Mouse (Mus musculus) forebrain, embryonic 16.5 days (tissue): ENCODE results near the gene Mzf1. TPM values are rescaled to one million over a fixed set of nuclear protein-coding genes. Genes with fewer than 3 reads are reported as not detected.
"Not testable (repeated sequence)": the region's sequence is repeated elsewhere in the genome, so short reads cannot be mapped to it uniquely, and the experiment has no call there.

Experiments used
- ATAC-seq: fragments of 200-750 bp; cut with Nextera tagmentation; 2 replicates; pipeline ENCODE4 v1.8.0; 2017; ENCODE audit warnings: mild to moderate bottlenecking, moderate library complexity
- H3K27ac ChIP-seq: fragments of 300-500 bp; sonication (generic); 2 replicates; pipeline ENCODE4 v1.5.1; 2014; ENCODE audit warnings: low read length, control low read depth
- H3K27me3 ChIP-seq: fragments of 300-500 bp; sonication (generic); replicated peaks from 2 replicates; pipeline ENCODE4 v1.6.1; 2014; ENCODE audit warnings: low read length; ENCODE audit not compliant: control insufficient read depth, insufficient read depth
- H3K36me3 ChIP-seq: fragments of 300-500 bp; sonication (generic); 2 replicates; pipeline ENCODE4 v1.6.1; 2014; ENCODE audit not compliant: control insufficient read depth, insufficient read depth
- H3K4me1 ChIP-seq: fragments of 300-500 bp; sonication (generic); replicated peaks from 2 replicates; pipeline ENCODE4 v1.6.1; 2014; ENCODE audit warnings: low read length; ENCODE audit not compliant: control insufficient read depth, insufficient read depth
- H3K4me2 ChIP-seq: fragments of 300-500 bp; sonication (generic); 2 replicates; pipeline ENCODE4 v1.6.1; 2014; ENCODE audit warnings: mild to moderate bottlenecking, low read length, control low read depth
- H3K4me3 ChIP-seq: fragments of 300-500 bp; sonication (generic); replicated peaks from 2 replicates; pipeline ENCODE4 v1.5.1; 2014; ENCODE audit warnings: mild to moderate bottlenecking, low read length, control low read depth
- H3K9ac ChIP-seq: fragments of 300-500 bp; sonication (generic); replicated peaks from 2 replicates; pipeline ENCODE4 v1.6.1; 2014; ENCODE audit warnings: low read depth, low read length, control low read depth
- H3K9me3 ChIP-seq: fragments of 300-500 bp; sonication (generic); 2 replicates; pipeline ENCODE4 v1.6.1; 2016; ENCODE audit warnings: low read length; ENCODE audit not compliant: control insufficient read depth
- WGBS: fragments of 180-500 bp; shearing (Covaris S2); extraction: QIAGEN DNeasy Blood & Tissue Kit; methylation state at CpG from one replicate; pipeline ENCODE4 v1.1.7; 2014; 5-methylcytosine and 5-hydroxymethylcytosine counted together
- polyA plus RNA-seq: library from polyadenylated mRNA; unstranded; fragments of >200 nt; fragmentation: Nextera tagmentation; extraction: Ambion mirVana; gene quantifications from 2 replicates; pipeline ENCODE4 v1.2.1, GENCODE M21; 2015

Mzf1 gene
- polyA plus RNA-seq: 6.7 and 10.6 TPM in 2 replicates

GRCm38 (mm10) chr7:13054287-13055010, at the start of gene Mzf1:
TSS of gene Mzf1 (minus strand) at chr7:13054764.
- H3K9ac ChIP-seq: peak within 1 kb of the TSS; percentile 68
- peaks cover 5% of the 10 kb centered on the region; the same call in 1 of the 2 replicates for H3K4me1 ChIP-seq
- no peaks in the 10 kb centered on the region for H3K9me3 ChIP-seq
- H3K4me2 ChIP-seq: peak within 1 kb of the TSS; percentile 62
- H3K27me3 ChIP-seq: no peaks in the 10 kb centered on the region
- H3K36me3 ChIP-seq: no peaks in the 10 kb centered on the region
- peak within 1 kb of the TSS; percentile 96 for H3K27ac ChIP-seq
- under 1% methylated on average over 41 of the region's 41 CpGs for WGBS
- peak; percentile 96 for ATAC-seq
- H3K4me3 ChIP-seq: peak within 1 kb of the TSS; percentile 49

DNA sequence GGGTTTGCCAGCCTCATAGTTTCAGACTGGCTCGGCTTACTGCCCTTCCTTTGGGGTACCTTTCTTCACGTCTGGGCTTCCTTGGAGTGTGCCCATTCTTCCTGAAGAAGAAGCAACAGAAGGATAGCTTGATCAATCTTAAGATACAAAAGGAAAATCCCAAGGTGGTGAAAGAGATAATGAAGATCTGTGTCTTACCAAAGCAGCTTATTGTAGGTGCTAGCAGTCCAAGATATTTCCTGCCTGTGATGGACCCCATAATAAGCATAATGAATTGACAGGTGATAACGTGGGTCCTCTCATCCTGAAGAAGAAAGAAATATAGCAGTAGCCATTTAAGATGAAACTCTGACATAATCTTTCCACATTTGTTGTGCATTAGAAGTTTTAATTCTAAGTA, 40.5 kb upstream of the Mzf1 start, which contains the start of gene Vmn1r85:
Gene Vmn1r85, minus strand, starts transcription at position 101 of the 400 bp plus-strand sequence.
- Histone ChIP-seq H3K27me3 (no peaks in the 10 kb centered on the region), H3K36me3 (no peaks in the 10 kb centered on the region), H3K4me3 (no peak within 1 kb of the TSS), H3K9me3 (no peaks in the 10 kb centered on the region), H3K27ac (no peak within 1 kb of the TSS), H3K4me2 (no peak within 1 kb of the TSS), H3K4me1 (no peaks in the 10 kb centered on the region), H3K9ac (no peak within 1 kb of the TSS)
- WGBS: 60% methylated on average over 3 of the region's 3 CpGs
- ATAC-seq: no peak

- Histone ChIP-seq H3K9me3 (no peaks in the 10 kb centered on the region), H3K9ac (no peak overlapping the region), H3K36me3 (no peaks in the 10 kb centered on the region), H3K27me3 (no peaks in the 10 kb centered on the region), H3K4me3 (no peak overlapping the region), H3K4me1 (no peaks in the 10 kb centered on the region), H3K27ac (no peak overlapping the region), H3K4me2 (no peak overlapping the region)
- no peak for ATAC-seq
- 61% methylated on average over 5 of the region's 5 CpGs for WGBS
Observed at GRCm38 (mm10) chr7:13072293-13072692, 17.7 kb upstream of the Mzf1 start.

DNA sequence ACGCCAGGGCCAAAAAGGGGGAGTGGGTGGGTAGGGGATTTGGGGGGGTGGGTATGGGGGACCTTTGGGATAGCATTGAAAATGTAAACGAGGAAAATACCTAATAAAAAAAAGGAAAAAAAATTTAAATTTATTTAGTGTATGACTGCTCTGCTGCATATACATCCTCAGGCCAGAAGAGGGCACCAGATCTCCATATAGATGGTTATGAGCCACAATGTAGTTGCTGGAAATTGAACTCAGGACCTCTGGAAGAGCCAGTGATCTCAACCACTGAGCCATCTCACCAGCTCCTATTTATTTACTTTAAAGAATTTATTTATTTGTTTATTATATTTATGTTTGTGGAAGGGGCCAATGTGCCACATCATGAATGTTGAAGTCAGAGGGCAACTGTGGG, 8.8 kb upstream of the Mzf1 start:
- not testable (repeated sequence) for H3K9ac ChIP-seq, H3K4me1 ChIP-seq, H3K4me2 ChIP-seq, H3K9me3 ChIP-seq, H3K27ac ChIP-seq, H3K4me3 ChIP-seq, H3K36me3 ChIP-seq, ATAC-seq, H3K27me3 ChIP-seq
- WGBS: 49% methylated on average over 2 of the region's 2 CpGs

DNA sequence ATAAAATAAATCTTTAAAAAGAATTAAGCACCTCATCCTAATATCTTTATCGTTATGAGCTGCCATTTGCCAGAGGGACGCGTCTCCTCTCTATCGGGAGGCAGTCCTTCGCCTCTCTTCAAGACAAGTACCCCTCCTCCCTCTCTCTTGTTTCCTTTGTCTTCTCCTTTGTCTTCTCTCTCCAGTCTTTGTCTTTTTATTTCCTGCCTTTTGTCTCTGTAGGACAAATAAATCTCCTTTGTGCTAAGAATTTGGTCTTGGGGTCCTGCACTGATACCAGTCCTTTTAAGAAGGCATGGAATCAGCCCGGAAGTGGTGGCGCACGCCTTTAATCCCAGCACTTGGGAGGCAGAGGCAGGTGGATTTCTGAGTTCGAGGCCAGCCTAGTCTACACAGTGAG, 5.0 kb upstream of the Mzf1 start:
- H3K9me3 ChIP-seq: no peaks in the 10 kb centered on the region
- H3K36me3 ChIP-seq: no peaks in the 10 kb centered on the region
- ATAC-seq: no peak
- H3K4me2 ChIP-seq: no peak overlapping the region
- H3K27ac ChIP-seq: no peak overlapping the region
- no peak overlapping the region for H3K4me3 ChIP-seq
- H3K4me1 ChIP-seq: no peaks in the 10 kb centered on the region
- H3K27me3 ChIP-seq: no peaks in the 10 kb centered on the region
- no peak overlapping the region for H3K9ac ChIP-seq
- 82% methylated on average over 9 of the region's 9 CpGs for WGBS

DNA sequence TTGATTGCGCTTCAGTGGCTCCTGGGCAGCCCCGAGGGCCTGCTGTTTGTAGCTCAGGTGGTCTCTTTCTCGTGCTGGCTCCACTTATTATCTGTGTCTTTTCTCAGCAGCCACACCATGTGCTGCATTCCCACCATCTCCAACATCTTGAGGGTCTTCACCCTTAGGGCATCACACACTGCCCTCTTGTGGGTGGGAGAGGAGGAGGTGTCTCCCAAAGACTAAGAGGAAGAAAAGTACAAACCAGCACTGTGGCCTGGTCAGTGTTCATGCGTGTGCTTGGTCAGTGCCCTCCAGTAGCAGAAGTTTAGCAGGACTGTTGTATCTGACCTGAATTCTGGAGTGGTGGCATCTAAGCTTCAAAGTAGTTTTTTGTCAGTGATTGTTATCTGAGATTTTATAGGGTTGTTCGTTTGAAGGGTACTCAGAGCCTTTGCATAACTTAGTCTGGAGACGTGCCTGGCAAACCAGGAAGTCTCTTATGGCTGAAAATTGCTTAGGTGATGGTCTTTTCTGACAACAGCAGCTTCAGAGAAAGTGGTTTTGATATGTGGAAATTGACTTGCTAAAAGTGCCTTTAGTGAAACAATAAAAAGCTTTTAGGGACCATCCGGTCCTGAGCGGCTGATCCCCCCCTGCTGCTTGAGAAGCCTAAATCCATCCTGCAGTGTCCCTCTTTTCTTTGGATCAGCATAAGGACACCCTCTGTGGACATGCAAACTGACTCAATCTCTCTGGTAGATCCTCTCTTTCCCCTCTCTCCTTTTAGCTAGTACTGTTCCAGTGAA, 2.5 kb upstream of the Mzf1 start:
- Histone ChIP-seq H3K9me3 (no peaks in the 10 kb centered on the region), H3K27me3 (no peaks in the 10 kb centered on the region), H3K36me3 (no peaks in the 10 kb centered on the region), H3K4me2 (no peak overlapping the region), H3K4me1 (peaks cover 5% of the 10 kb centered on the region; the same call in 1 of the 2 replicates), H3K27ac (no peak overlapping the region), H3K4me3 (no peak overlapping the region), H3K9ac (no peak overlapping the region)
- ATAC-seq: no peak
- 53% methylated on average over 8 of the region's 8 CpGs for WGBS

DNA sequence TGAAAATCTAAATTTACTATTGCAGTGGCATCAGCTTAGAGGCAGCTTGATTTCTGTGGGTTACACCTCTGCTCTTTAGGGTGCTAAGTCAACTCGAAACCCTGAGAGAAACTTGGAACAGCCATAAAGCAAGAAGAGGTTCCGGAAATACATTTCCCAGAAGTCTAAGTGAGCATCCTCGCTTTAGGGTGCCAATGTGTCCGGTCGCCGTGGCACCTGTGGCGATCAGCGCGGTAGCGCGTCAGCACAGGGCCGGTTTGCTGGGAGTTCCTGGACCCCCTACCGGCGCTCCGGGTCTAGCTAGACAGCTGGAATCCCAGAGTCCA, 640 bp downstream of the Mzf1 start:
- H3K27ac ChIP-seq: peak overlapping the region; percentile 96
- no peaks in the 10 kb centered on the region for H3K36me3 ChIP-seq
- no peaks in the 10 kb centered on the region for H3K27me3 ChIP-seq
- H3K9me3 ChIP-seq: no peaks in the 10 kb centered on the region
- H3K4me1 ChIP-seq: peaks cover 5% of the 10 kb centered on the region; the same call in 1 of the 2 replicates
- 1% methylated on average over 15 of the region's 15 CpGs for WGBS
- peak overlapping the region; percentile 68 for H3K9ac ChIP-seq
- no peak for ATAC-seq
- peak overlapping the region; percentile 49 for H3K4me3 ChIP-seq
- peak overlapping the region; percentile 39 for H3K4me2 ChIP-seq

DNA sequence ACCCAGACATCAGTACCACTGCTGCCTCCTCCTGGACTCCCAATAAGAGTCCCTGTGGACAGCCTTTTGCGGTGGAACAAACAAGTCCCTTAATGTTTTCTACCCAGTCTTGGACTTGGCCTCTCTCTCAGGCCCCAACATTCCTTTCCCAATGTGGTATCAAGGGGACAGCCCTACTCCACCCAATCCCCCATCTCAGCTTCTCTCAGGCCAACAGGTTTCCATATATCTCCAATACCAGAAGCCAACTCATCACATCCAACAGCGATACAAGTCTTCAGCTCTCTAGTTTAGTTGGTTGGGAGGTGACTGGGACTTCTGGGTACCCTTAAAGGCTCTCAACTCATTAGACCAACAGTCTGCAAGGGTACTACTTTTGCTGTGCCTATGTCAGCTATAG, 1.1 kb downstream of the Mzf1 start:
- Histone ChIP-seq H3K4me2 (peak overlapping the region; percentile 39), H3K4me3 (peak overlapping the region; percentile 49), H3K9me3 (no peaks in the 10 kb centered on the region), H3K4me1 (peaks cover 5% of the 10 kb centered on the region; the same call in 1 of the 2 replicates), H3K27me3 (no peaks in the 10 kb centered on the region), H3K9ac (no peak overlapping the region; the same call in 1 of the 2 replicates), H3K36me3 (no peaks in the 10 kb centered on the region), H3K27ac (no peak overlapping the region)
- ATAC-seq: no peak
- 92% methylated on average over 2 of the region's 2 CpGs for WGBS

DNA sequence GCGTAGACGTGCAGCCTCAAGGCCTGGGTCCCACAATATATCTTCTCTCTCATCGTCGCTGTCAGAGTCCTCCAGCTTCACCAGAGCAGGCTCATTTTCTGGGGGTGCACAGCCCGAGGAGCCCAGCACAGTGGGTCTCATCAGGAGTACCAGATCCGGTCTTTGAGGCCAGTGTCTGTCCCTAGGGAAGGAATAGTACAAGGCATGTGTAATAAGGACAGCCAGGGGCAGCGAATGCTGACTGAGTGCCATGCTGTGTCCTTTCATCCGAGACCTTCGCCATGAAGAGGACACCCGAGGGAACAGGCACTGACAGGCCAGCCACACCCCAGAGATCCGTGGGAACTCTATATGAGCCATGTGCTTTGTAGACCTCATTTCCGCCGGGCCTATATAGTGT, 1.6 kb downstream of the Mzf1 start:
- Histone ChIP-seq H3K27me3 (no peaks in the 10 kb centered on the region), H3K4me2 (no peak overlapping the region), H3K4me3 (no peak overlapping the region), H3K4me1 (peaks cover 5% of the 10 kb centered on the region; the same call in 1 of the 2 replicates), H3K27ac (no peak overlapping the region), H3K36me3 (no peaks in the 10 kb centered on the region), H3K9me3 (no peaks in the 10 kb centered on the region), H3K9ac (no peak overlapping the region)
- no peak for ATAC-seq
- 91% methylated on average over 13 of the region's 13 CpGs for WGBS
